Mouse (Mus musculus): Measurements from ENCODE around the gene Sprr2d. TPM values are rescaled to one million over a fixed set of nuclear protein-coding genes. Genes with fewer than 3 reads are reported as not detected.

Gene Sprr2d
- total RNA-seq (2021), result not detected
- long read RNA-seq, experiment 1, result 0 reads
- long read RNA-seq, experiment 2, result 0 reads

GRCm38 (mm10) chr3:92338840-92339239, at the start of gene Sprr2d:
Gene Sprr2d (plus strand): TSS chr3:92339140.
- intact Hi-C loops (cut with DNase I), result no loop called here

DNA sequence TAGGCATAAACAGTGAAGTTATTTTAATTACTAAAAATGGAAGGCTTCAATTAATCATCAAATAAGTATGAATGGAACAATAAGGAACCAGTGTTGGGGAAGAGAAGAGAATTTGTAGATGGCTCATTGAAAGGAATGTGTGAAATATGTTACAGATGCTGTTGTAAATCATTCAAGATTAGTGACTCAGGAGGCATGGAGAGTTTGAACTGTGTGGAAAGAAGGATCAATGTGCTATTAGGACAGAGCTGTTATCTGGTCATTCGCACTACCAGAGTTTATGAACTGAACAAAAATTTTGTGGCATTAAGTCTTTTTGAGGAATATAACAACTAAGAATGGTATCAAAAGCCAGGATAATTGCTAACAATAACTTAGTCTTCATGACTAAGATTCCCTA, 31.5 kb upstream of the Sprr2d start:
- no peak for DNase-seq
- intact Hi-C loops (cut with DNase I), result no loop called here

More at GRCm38 (mm10) chr3:92338840-92339239, at the start of gene Sprr2d:
- DNase-seq, result no peak

DNA sequence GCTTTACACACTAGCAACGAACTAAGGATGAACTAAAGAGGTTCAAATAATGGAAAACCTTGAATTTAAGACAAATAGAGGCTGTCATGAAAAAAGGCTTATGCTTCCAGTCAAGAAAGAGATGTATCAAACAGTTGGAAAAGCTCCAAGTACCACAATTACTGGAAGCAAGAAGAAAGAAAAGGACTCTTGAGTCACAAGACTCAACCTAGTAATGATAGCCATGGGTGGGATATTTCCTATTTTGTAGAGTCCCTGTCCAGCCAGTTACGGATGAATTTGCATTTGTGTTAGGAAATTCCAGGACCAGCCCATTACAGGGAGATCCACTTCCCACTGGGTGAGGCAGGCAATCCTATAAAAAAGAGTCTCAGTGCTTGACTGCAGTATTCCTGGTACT, 22.6 kb upstream of the Sprr2d start, which contains the start of gene Sprr2b:
Gene Sprr2b (plus strand): TSS at position 301 of the 400 bp plus-strand sequence.
- DNase-seq, result no peak
- intact Hi-C loops (cut with DNase I), result no loop called here

DNA sequence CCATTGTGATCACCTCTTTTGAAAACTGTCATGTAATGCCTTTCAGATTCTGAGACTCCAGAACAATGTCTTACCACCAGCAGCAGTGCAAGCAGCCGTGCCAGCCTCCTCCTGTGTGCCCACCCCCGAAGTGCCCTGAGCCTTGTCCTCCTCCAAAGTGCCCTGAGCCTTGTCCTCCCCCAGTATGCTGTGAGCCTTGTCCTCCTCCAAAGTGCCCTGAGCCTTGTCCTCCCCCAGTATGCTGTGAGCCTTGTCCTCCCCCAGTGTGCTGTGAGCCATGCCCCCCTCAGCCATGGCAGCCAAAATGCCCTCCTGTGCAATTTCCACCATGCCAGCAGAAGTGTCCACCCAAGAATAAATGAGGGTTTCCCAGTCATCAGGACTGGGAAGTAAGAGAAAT, 21.6 kb upstream of the Sprr2d start:
- intact Hi-C loops (cut with DNase I), result no loop called here
- no peak for DNase-seq

- DNase-seq, result no peak
- intact Hi-C loops (cut with DNase I), result no loop called here
These were observed 2.7 kb upstream of the Sprr2d start for GRCm38 (mm10) chr3:92336278-92336677.

DNA sequence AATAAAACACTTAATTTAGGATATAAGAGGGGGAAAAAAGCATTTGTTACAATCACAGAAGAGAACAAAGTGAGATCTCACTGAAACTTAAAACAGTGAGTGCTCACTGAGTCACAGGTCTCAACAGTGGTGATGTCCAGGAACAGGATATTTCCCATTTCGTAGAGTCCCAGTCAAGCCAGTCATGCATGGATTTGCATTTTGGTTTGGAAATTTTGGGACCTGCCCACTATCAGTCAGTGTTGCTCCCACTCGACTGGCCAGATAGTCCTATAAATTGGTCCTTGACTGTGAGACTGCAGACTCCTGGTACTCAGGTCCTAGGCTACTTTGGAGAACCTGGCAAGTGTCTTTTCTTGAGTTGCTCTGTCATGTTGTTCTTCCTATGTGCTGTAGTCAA, 12.9 kb downstream of the Sprr2d start, which contains the start of gene Sprr2e:
Gene Sprr2e (plus strand): TSS at position 301 of the 400 bp plus-strand sequence.
- intact Hi-C loops (cut with DNase I), result no loop called here

GRCm38 (mm10) chr3:92361619-92362018, 22.7 kb downstream of the Sprr2d start:
- intact Hi-C loops (cut with DNase I), result no loop called here
- DNase-seq, result no peak

More for the DNA sequence above, 12.9 kb downstream of the Sprr2d start, which contains the start of gene Sprr2e:
- DNase-seq, result no peak

DNA sequence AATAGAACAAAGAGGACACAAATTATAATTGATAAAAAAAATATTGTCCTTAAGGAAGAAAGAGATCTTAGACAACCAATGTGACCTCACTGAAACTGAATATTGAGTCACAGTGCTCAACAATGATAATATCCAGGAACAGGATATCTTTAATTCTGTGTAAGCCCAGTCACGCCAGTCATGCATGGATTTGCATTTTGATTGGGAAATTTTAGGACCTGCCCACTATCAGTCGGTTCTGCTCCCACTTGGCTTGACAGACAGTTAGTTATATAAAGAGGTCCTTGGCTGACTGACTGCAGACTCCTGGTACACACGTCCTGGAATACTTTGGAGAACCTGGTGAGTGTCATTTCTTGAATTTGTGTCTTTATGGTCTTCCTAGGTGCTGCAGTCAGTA, 25.9 kb downstream of the Sprr2d start, which contains the start of gene Sprr2f:
Gene Sprr2f (plus strand): TSS at position 301 of the 400 bp plus-strand sequence.
- intact Hi-C loops (cut with DNase I), result no loop called here

DNA sequence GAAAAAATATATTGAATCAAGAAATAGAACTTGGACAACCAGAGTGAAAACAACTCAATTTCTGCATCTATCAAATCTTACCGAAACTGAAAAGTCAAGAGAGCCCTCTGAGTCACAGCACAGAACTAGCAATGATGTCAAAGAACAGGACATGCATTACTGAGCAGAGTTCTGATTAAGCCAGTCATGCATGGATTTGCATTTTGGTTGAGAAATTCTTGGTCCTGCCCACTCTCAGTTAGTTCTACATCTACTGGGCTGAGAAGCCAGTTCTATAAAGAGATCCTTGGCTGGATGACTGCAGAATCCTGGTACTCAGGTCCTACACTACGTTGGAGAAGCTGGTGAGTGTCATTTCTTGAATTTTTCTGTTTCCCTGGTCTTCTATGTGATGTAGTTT, 34.7 kb downstream of the Sprr2d start:
- intact Hi-C loops (cut with DNase I), result no loop called here
- DNase-seq, result no peak

More for the DNA sequence above, 25.9 kb downstream of the Sprr2d start, which contains the start of gene Sprr2f:
- DNase-seq, result no peak

- DNase-seq, result no peak
- intact Hi-C loops (cut with DNase I), result no loop called here
These were observed 46.4 kb downstream of the Sprr2d start, which contains the start of gene Sprr2h for GRCm38 (mm10) chr3:92385385-92385784. Gene Sprr2h (plus strand): TSS chr3:92385685.

Other genes with a start within 250 kb of the Sprr2d start
- not detected for gene Prr9, start 215.2 kb upstream of the Sprr2d start, total RNA-seq (2021)
- not detected for gene Lelp1, start 196.4 kb upstream of the Sprr2d start, total RNA-seq (2021)
- gene Sprr2a1, start 123.3 kb upstream of the Sprr2d start, total RNA-seq (2021), result not detected
- gene Sprr2a2, start 123.2 kb upstream of the Sprr2d start, total RNA-seq (2021), result not detected
- not detected for gene Sprr2a3, start 53.7 kb upstream of the Sprr2d start, total RNA-seq (2021)
- not detected for gene Sprr2b, start 22.5 kb upstream of the Sprr2d start, total RNA-seq (2021)
- gene Sprr2e, start 13.0 kb downstream of the Sprr2d start, total RNA-seq (2021), result not detected
- gene Sprr2f, start 26.0 kb downstream of the Sprr2d start, total RNA-seq (2021), result not detected
- gene Sprr2h, start 46.5 kb downstream of the Sprr2d start, total RNA-seq (2021), result not detected
- gene Sprr2i, start 68.9 kb downstream of the Sprr2d start, total RNA-seq (2021), result not detected
- gene Sprr2j-ps, start 78.9 kb downstream of the Sprr2d start, total RNA-seq (2021), result not detected
- 1 to 10 TPM; 2.2 to 2.9 TPM for gene Gm9774, start 90.3 kb downstream of the Sprr2d start, total RNA-seq (2021)
- gene Sprr2k, start 93.4 kb downstream of the Sprr2d start, total RNA-seq (2021), result not detected
- not detected for gene Sprr1b, start 99.6 kb downstream of the Sprr2d start, total RNA-seq (2021)
- not detected for gene Sprr3, start 119.6 kb downstream of the Sprr2d start, total RNA-seq (2021)
- not detected for gene Sprr1a, start 146.8 kb downstream of the Sprr2d start, total RNA-seq (2021)
- not detected for gene Sprr4, start 161.4 kb downstream of the Sprr2d start, total RNA-seq (2021)
- gene 2310046K23Rik, start 195.4 kb downstream of the Sprr2d start, total RNA-seq (2021), result not detected
- gene Ivl, start 234.6 kb downstream of the Sprr2d start, total RNA-seq (2021), result not detected
- gene Smcp, start 249.9 kb downstream of the Sprr2d start, total RNA-seq (2021), result not detected

Measured in gastrocnemius, postnatal 36 days (tissue).